Mouse (Mus musculus): Measurements from ENCODE around the gene Zdhhc4. TPM values are rescaled to one million over a fixed set of nuclear protein-coding genes. Genes with fewer than 3 reads are reported as not detected.
A peak's percentile ranks its signal among the peaks of the same experiment; 100 is the strongest.

Gene Zdhhc4
- 63.8 and 64.9 TPM in 2 replicates for polyA plus RNA-seq (2015; fragmentation: Nextera tagmentation; extraction: Ambion mirVana)

GRCm38 (mm10) chr5:143328690-143329495 lies at the start of gene Zdhhc4:
TSS of gene Zdhhc4 (minus strand) at chr5:143329256.
- Histone ChIP-seq H3K4me2 (replicated peaks) (peak within 1 kb of the TSS; percentile 91), H3K4me1 (replicated peaks) (peaks cover 13% of the 10 kb centered on the region; the same call in 1 of the 2 replicates), H3K9me3 (no peaks in the 10 kb centered on the region), H3K27me3 (replicated peaks) (no peaks in the 10 kb centered on the region), H3K27ac (peak within 1 kb of the TSS; percentile 59; the same call in 1 of the 2 replicates), H3K36me3 (peaks cover 18% of the 10 kb centered on the region), H3K9ac (peak within 1 kb of the TSS; percentile 80), H3K4me3 (replicated peaks) (peak within 1 kb of the TSS; percentile 89)
- WGBS: under 1% methylated on average over 57 of the region's 57 CpGs
- peak; percentile 87 for ATAC-seq

GRCm38 (mm10) chr5:143376156-143376555 lies 47.1 kb upstream of the Zdhhc4 start:
- ATAC-seq: no peak
- Histone ChIP-seq H3K4me2 (replicated peaks) (no peak overlapping the region), H3K9ac (no peak overlapping the region), H3K4me1 (replicated peaks) (peaks cover 5% of the 10 kb centered on the region), H3K27ac (no peak overlapping the region), H3K36me3 (no peaks in the 10 kb centered on the region), H3K4me3 (replicated peaks) (no peak overlapping the region), H3K9me3 (no peaks in the 10 kb centered on the region), H3K27me3 (replicated peaks) (peaks cover 38% of the 10 kb centered on the region)
- 82% methylated on average over 4 of the region's 4 CpGs for WGBS

- Histone ChIP-seq H3K9ac (peak overlapping the region; percentile 26; the same call in 1 of the 2 replicates), H3K27me3 (replicated peaks) (peaks cover 47% of the 10 kb centered on the region), H3K4me1 (replicated peaks) (peaks cover 5% of the 10 kb centered on the region), H3K4me3 (replicated peaks) (peak overlapping the region; percentile 30), H3K4me2 (replicated peaks) (peak overlapping the region; percentile 63), H3K27ac (no peak overlapping the region), H3K9me3 (no peaks in the 10 kb centered on the region), H3K36me3 (no peaks in the 10 kb centered on the region)
- 5% methylated on average over 21 of the region's 21 CpGs for WGBS
- peak; percentile 81 for ATAC-seq
Observed at GRCm38 (mm10) chr5:143375242-143375641, 46.2 kb upstream of the Zdhhc4 start.

GRCm38 (mm10) chr5:143372818-143373217 lies 43.8 kb upstream of the Zdhhc4 start:
- peaks cover 10% of the 10 kb centered on the region for H3K4me1 ChIP-seq (replicated peaks)
- no peak overlapping the region for H3K9ac ChIP-seq
- H3K4me2 ChIP-seq (replicated peaks): peak overlapping the region; percentile 67
- no peaks in the 10 kb centered on the region for H3K36me3 ChIP-seq
- H3K4me3 ChIP-seq (replicated peaks): peak overlapping the region; percentile 33
- H3K27me3 ChIP-seq (replicated peaks): peaks cover 72% of the 10 kb centered on the region
- no peaks in the 10 kb centered on the region for H3K9me3 ChIP-seq
- WGBS: 2% methylated on average over 35 of the region's 35 CpGs
- H3K27ac ChIP-seq: no peak overlapping the region
- ATAC-seq: no peak

- H3K4me1 ChIP-seq (replicated peaks): peaks cover 10% of the 10 kb centered on the region
Observed at GRCm38 (mm10) chr5:143371146-143371510, 42.1 kb upstream of the Zdhhc4 start.

GRCm38 (mm10) chr5:143370416-143371145 lies 41.5 kb upstream of the Zdhhc4 start:
- H3K4me2 ChIP-seq (replicated peaks): peak overlapping the region; percentile 56; the same call in 1 of the 2 replicates
- H3K27me3 ChIP-seq (replicated peaks): peaks cover 80% of the 10 kb centered on the region
- no peak overlapping the region for H3K4me3 ChIP-seq (replicated peaks)
- peaks cover 10% of the 10 kb centered on the region for H3K4me1 ChIP-seq (replicated peaks)
- no peak overlapping the region for H3K9ac ChIP-seq
- no peaks in the 10 kb centered on the region for H3K9me3 ChIP-seq
- H3K27ac ChIP-seq: no peak overlapping the region
- H3K36me3 ChIP-seq: no peaks in the 10 kb centered on the region
- WGBS: 28% methylated on average over 17 of the region's 17 CpGs
- ATAC-seq: no peak

More at GRCm38 (mm10) chr5:143371146-143371510, 42.1 kb upstream of the Zdhhc4 start:
- no peak overlapping the region for H3K27ac ChIP-seq
- H3K27me3 ChIP-seq (replicated peaks): peaks cover 76% of the 10 kb centered on the region
- no peaks in the 10 kb centered on the region for H3K9me3 ChIP-seq
- no peak overlapping the region for H3K4me2 ChIP-seq (replicated peaks)
- no peaks in the 10 kb centered on the region for H3K36me3 ChIP-seq
- WGBS: 46% methylated on average over 4 of the region's 4 CpGs
- no peak for ATAC-seq
- no peak overlapping the region for H3K4me3 ChIP-seq (replicated peaks)
- H3K9ac ChIP-seq: no peak overlapping the region

- peaks cover 76% of the 10 kb centered on the region for H3K27me3 ChIP-seq (replicated peaks)
- H3K4me3 ChIP-seq (replicated peaks): peak overlapping the region; percentile 26
- H3K9me3 ChIP-seq: no peaks in the 10 kb centered on the region
- H3K27ac ChIP-seq: no peak overlapping the region
- H3K4me1 ChIP-seq (replicated peaks): peaks cover 11% of the 10 kb centered on the region
- peak overlapping the region; percentile 56 for H3K4me2 ChIP-seq (replicated peaks)
- WGBS: 3% methylated on average over 36 of the region's 36 CpGs
- no peaks in the 10 kb centered on the region for H3K36me3 ChIP-seq
- H3K9ac ChIP-seq: no peak overlapping the region
- no peak for ATAC-seq
Observed at GRCm38 (mm10) chr5:143369611-143370255, 40.7 kb upstream of the Zdhhc4 start.

- no peak for ATAC-seq
- Histone ChIP-seq H3K36me3 (no peaks in the 10 kb centered on the region), H3K9ac (no peak overlapping the region), H3K4me2 (replicated peaks) (no peak overlapping the region), H3K9me3 (no peaks in the 10 kb centered on the region), H3K4me3 (replicated peaks) (no peak overlapping the region), H3K4me1 (replicated peaks) (peaks cover 17% of the 10 kb centered on the region), H3K27ac (no peak overlapping the region), H3K27me3 (replicated peaks) (peaks cover 68% of the 10 kb centered on the region)
- 78% methylated on average over 3 of the region's 3 CpGs for WGBS
Observed at GRCm38 (mm10) chr5:143367931-143368330, 38.9 kb upstream of the Zdhhc4 start.

- Histone ChIP-seq H3K9ac (peak overlapping the region; percentile 51), H3K27me3 (replicated peaks) (peaks cover 30% of the 10 kb centered on the region), H3K9me3 (no peaks in the 10 kb centered on the region), H3K4me2 (replicated peaks) (peak overlapping the region; percentile 88), H3K4me1 (replicated peaks) (peaks cover 11% of the 10 kb centered on the region; the same call in 1 of the 2 replicates), H3K27ac (no peak overlapping the region), H3K36me3 (no peaks in the 10 kb centered on the region), H3K4me3 (replicated peaks) (peak overlapping the region; percentile 46)
- ATAC-seq: peak; percentile 72
- WGBS: under 1% methylated on average over 47 of the region's 47 CpGs
Observed at GRCm38 (mm10) chr5:143363678-143364615, 34.9 kb upstream of the Zdhhc4 start.

- no peak for ATAC-seq
- Histone ChIP-seq H3K4me3 (replicated peaks) (no peak overlapping the region), H3K36me3 (no peaks in the 10 kb centered on the region), H3K4me2 (replicated peaks) (no peak overlapping the region), H3K9me3 (no peaks in the 10 kb centered on the region), H3K27ac (no peak overlapping the region), H3K9ac (no peak overlapping the region), H3K27me3 (replicated peaks) (peaks cover 27% of the 10 kb centered on the region), H3K4me1 (replicated peaks) (peaks cover 15% of the 10 kb centered on the region; the same call in 1 of the 2 replicates)
- WGBS: 65% methylated on average over 7 of the region's 7 CpGs
Observed at GRCm38 (mm10) chr5:143361428-143361827, 32.4 kb upstream of the Zdhhc4 start.

GRCm38 (mm10) chr5:143360000-143360399 lies 30.9 kb upstream of the Zdhhc4 start:
- Histone ChIP-seq H3K4me1 (replicated peaks) (peaks cover 15% of the 10 kb centered on the region; the same call in 1 of the 2 replicates), H3K27me3 (replicated peaks) (peaks cover 27% of the 10 kb centered on the region), H3K27ac (no peak overlapping the region), H3K4me3 (replicated peaks) (no peak overlapping the region), H3K9ac (no peak overlapping the region), H3K36me3 (no peaks in the 10 kb centered on the region), H3K9me3 (no peaks in the 10 kb centered on the region), H3K4me2 (replicated peaks) (no peak overlapping the region)
- WGBS: 56% methylated on average over 5 of the region's 5 CpGs
- ATAC-seq: no peak
